Mouse (Mus musculus): Measurements from ENCODE around the gene Tcte1. TPM values are rescaled to one million over a fixed set of nuclear protein-coding genes. Genes with fewer than 3 reads are reported as not detected.

Gene Tcte1
- polyA plus RNA-seq (2017; shearing (Covaris generic)): not detected

DNA sequence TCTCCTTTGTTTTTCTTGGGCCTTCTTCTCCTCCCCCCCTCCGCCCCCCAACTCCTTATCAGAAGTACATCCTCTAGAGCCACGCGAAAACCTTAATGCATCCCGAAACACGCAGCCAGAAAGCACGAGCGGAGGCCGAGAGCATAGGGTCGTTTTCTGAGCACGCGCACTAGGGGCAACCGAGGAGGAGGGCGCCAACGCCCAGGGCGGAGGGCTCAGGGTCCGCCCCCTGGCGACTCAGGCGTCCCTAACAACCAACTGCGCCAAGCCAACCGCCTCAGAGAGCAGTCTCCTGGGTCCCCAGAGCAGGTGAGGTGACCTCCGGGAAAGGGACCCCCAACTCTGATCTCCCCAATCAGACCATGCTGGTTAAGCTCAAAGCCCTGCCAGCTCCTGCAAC lies at the start of gene Tcte1:
Gene Tcte1 (plus strand): TSS at position 172 of the 400 bp plus-strand sequence.

GRCm38 (mm10) chr17:45474669-45475465 lies 48.4 kb upstream of the Tcte1 start, which contains the start of gene Spats1:
Gene Spats1, minus strand, starts transcription at chr17:45475415.

DNA sequence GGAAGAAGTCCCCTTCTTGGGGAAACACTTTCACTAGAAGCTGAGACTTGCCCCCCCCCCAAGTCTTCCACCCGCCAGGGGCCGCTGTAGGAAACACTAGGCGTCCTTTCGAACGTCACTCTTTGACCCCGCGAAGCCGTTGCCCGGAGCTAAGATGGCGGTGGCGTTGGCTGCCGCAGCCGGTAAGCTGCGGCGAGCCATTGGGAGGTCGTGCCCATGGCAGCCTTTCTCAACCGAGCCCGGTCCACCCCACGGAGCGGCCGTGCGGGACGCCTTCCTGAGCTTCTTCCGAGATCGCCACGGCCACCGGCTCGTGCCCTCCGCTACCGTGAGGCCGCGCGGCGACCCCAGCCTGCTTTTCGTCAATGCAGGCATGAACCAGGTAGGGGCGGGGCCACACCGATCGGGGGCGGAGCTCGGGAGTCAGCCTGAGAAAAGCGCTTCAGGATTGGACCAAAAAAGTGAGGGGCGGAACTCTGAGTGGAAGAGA lies 16.5 kb upstream of the Tcte1 start, which contains the start of gene Aars2:
Gene Aars2 (plus strand): TSS at position 142 of the 490 bp plus-strand sequence.

GRCm38 (mm10) chr17:45549617-45550181 lies 26.5 kb downstream of the Tcte1 start, which contains the start of gene Tmem151b:
Gene Tmem151b, minus strand, starts transcription at chr17:45549677.

GRCm38 (mm10) chr17:45555452-45556106 lies 32.3 kb downstream of the Tcte1 start, which contains the start of gene Nfkbie:
Gene Nfkbie, plus strand, starts transcription at chr17:45555703.

GRCm38 (mm10) chr17:45563655-45564530 lies 40.7 kb downstream of the Tcte1 start, which contains the start of gene Slc35b2:
Gene Slc35b2, plus strand, starts transcription at chr17:45563874.

GRCm38 (mm10) chr17:45573087-45573779 lies 50.0 kb downstream of the Tcte1 start, which contains the start of gene Hsp90ab1:
Gene Hsp90ab1, minus strand, starts transcription at chr17:45573271.

Other genes with a start within 250 kb of the Tcte1 start
- gene Cdc5l, start 89.7 kb upstream of the Tcte1 start, polyA plus RNA-seq (2017; shearing (Covaris generic)): 90.1 TPM
- 0.60 TPM for gene Spats1, start 48.0 kb upstream of the Tcte1 start, polyA plus RNA-seq (2017; shearing (Covaris generic))
- 21.1 TPM for gene Aars2, start 16.6 kb upstream of the Tcte1 start, polyA plus RNA-seq (2017; shearing (Covaris generic))
- gene Tmem151b, start 26.2 kb downstream of the Tcte1 start, polyA plus RNA-seq (2017; shearing (Covaris generic)): not detected
- 52.3 TPM for gene Nfkbie, start 32.3 kb downstream of the Tcte1 start, polyA plus RNA-seq (2017; shearing (Covaris generic))
- gene Slc35b2, start 40.4 kb downstream of the Tcte1 start, polyA plus RNA-seq (2017; shearing (Covaris generic)): 32.3 TPM
- gene Hsp90ab1, start 49.8 kb downstream of the Tcte1 start, polyA plus RNA-seq (2017; shearing (Covaris generic)): 1,260 TPM
- 53.6 TPM for gene Slc29a1, start 76.2 kb downstream of the Tcte1 start, polyA plus RNA-seq (2017; shearing (Covaris generic))
- not detected for gene Mymx, start 78.7 kb downstream of the Tcte1 start, polyA plus RNA-seq (2017; shearing (Covaris generic))
- gene Capn11, start 135.9 kb downstream of the Tcte1 start, polyA plus RNA-seq (2017; shearing (Covaris generic)): 1.1 TPM
- gene Mrpl14, start 162.9 kb downstream of the Tcte1 start, polyA plus RNA-seq (2017; shearing (Covaris generic)): 32.1 TPM
- gene Tmem63b, start 163.5 kb downstream of the Tcte1 start, polyA plus RNA-seq (2017; shearing (Covaris generic)): 17.7 TPM
- not detected for gene 1600014C23Rik, start 210.4 kb downstream of the Tcte1 start, polyA plus RNA-seq (2017; shearing (Covaris generic))

Measured in naive thymus-derived CD4-positive, alpha-beta T cell, adult 5 months (primary cell).